Mouse (Mus musculus) lung, embryonic 16.5 days (tissue): Measurements from ENCODE around the gene Kcnj11. TPM values are rescaled to one million over a fixed set of nuclear protein-coding genes. Genes with fewer than 3 reads are reported as not detected.

Source experiments
- ATAC-seq: fragments of 200-750 bp; cut with Nextera tagmentation; 2 replicates; pipeline ENCODE4 v1.8.0; 2017; ENCODE audit warnings: low read depth, mild to moderate bottlenecking, moderate library complexity
- H3K27ac ChIP-seq: fragments of 300-500 bp; sonication (generic); 2 replicates; pipeline ENCODE4 v1.5.1; 2014; ENCODE audit warnings: mild to moderate bottlenecking, control low read depth, low read length
- H3K27me3 ChIP-seq: fragments of 300-500 bp; sonication (generic); 2 replicates; pipeline ENCODE4 v1.6.1; 2014; ENCODE audit warnings: low read depth, low read length, mixed read lengths; ENCODE audit not compliant: control insufficient read depth, insufficient read depth
- H3K36me3 ChIP-seq: fragments of 300-500 bp; sonication (generic); 2 replicates; pipeline ENCODE4 v1.6.1; 2014; ENCODE audit warnings: low read length; ENCODE audit not compliant: control insufficient read depth, insufficient read depth
- H3K4me1 ChIP-seq: fragments of 300-500 bp; sonication (generic); replicated peaks from 2 replicates; pipeline ENCODE4 v1.6.1; 2014; ENCODE audit warnings: low read length, mixed read lengths; ENCODE audit not compliant: control insufficient read depth, insufficient read depth
- H3K4me2 ChIP-seq: fragments of 300-500 bp; sonication (generic); 2 replicates; pipeline ENCODE4 v1.6.1; 2014; ENCODE audit warnings: low read depth, low read length, control low read depth
- H3K4me3 ChIP-seq: fragments of 300-500 bp; sonication (generic); 2 replicates; pipeline ENCODE4 v1.5.1; 2014; ENCODE audit warnings: mild to moderate bottlenecking, low read length, control low read depth
- H3K9ac ChIP-seq: fragments of 300-500 bp; sonication (generic); 2 replicates; pipeline ENCODE4 v1.6.1; 2014; ENCODE audit warnings: low read length, control low read depth
- H3K9me3 ChIP-seq: fragments of 300-500 bp; sonication (generic); 2 replicates; pipeline ENCODE4 v1.6.1; 2016; ENCODE audit warnings: low read length; ENCODE audit not compliant: control insufficient read depth
- WGBS: fragments of 180-500 bp; shearing (Covaris S2); extraction: QIAGEN DNeasy Blood & Tissue Kit; methylation state at CpG from one replicate; pipeline ENCODE4 v1.1.7; 2014; 5-methylcytosine and 5-hydroxymethylcytosine counted together
- polyA plus RNA-seq: library from polyadenylated mRNA; unstranded; fragments of >200 nt; fragmentation: Nextera tagmentation; extraction: Ambion mirVana; gene quantifications from 2 replicates; pipeline ENCODE4 v1.2.1, GENCODE M21; 2015

Gene Kcnj11
- polyA plus RNA-seq, 1 experiment from 2014 or later: 0.59 TPM

GRCm38 (mm10) chr7:46047873-46048562, 52.5 kb downstream of the Kcnj11 start:
- ATAC-seq: no peak
- WGBS: 87% methylated on average over 13 of the region's 13 CpGs
- no peak overlapping the region for H3K4me3 ChIP-seq
- no peaks in the 10 kb centered on the region for H3K4me1 ChIP-seq
- H3K4me2 ChIP-seq: no peak overlapping the region
- H3K27me3 ChIP-seq: no peaks in the 10 kb centered on the region
- no peaks in the 10 kb centered on the region for H3K9me3 ChIP-seq
- no peak overlapping the region for H3K27ac ChIP-seq
- H3K9ac ChIP-seq: no peak overlapping the region
- peaks cover 30% of the 10 kb centered on the region for H3K36me3 ChIP-seq

- Histone ChIP-seq H3K9ac (no peak overlapping the region), H3K4me1 (no peaks in the 10 kb centered on the region), H3K27me3 (no peaks in the 10 kb centered on the region), H3K36me3 (peaks cover 28% of the 10 kb centered on the region), H3K9me3 (no peaks in the 10 kb centered on the region), H3K4me3 (no peak overlapping the region), H3K4me2 (no peak overlapping the region), H3K27ac (no peak overlapping the region)
- ATAC-seq: no peak
- WGBS: 91% methylated on average over 11 of the region's 11 CpGs
Observed at GRCm38 (mm10) chr7:46045882-46046281, 54.7 kb downstream of the Kcnj11 start.

GRCm38 (mm10) chr7:46044106-46044505, 56.5 kb downstream of the Kcnj11 start:
- no peak for ATAC-seq
- no peaks in the 10 kb centered on the region for H3K9me3 ChIP-seq
- WGBS: 84% methylated on average over 10 of the region's 10 CpGs
- H3K36me3 ChIP-seq: peaks cover 30% of the 10 kb centered on the region
- H3K27ac ChIP-seq: no peak overlapping the region
- no peak overlapping the region for H3K9ac ChIP-seq
- no peaks in the 10 kb centered on the region for H3K4me1 ChIP-seq
- H3K4me2 ChIP-seq: no peak overlapping the region
- no peak overlapping the region for H3K4me3 ChIP-seq
- H3K27me3 ChIP-seq: no peaks in the 10 kb centered on the region

Other genes with a start within 250 kb of the Kcnj11 start
- 76.6 and 76.7 TPM in 2 replicates for gene Kdelr1, start 228.0 kb downstream of the Kcnj11 start, polyA plus RNA-seq
- gene Grin2d, start 222.4 kb downstream of the Kcnj11 start, polyA plus RNA-seq: 0.34 and 0.40 TPM in 2 replicates
- gene Syngr4, start 204.1 kb downstream of the Kcnj11 start, polyA plus RNA-seq: 0.26 and 1.9 TPM in 2 replicates
- 4.6 and 5.6 TPM in 2 replicates for gene Tmem143, start 203.8 kb downstream of the Kcnj11 start, polyA plus RNA-seq
- 177 and 189 TPM in 2 replicates for gene Emp3, start 179.4 kb downstream of the Kcnj11 start, polyA plus RNA-seq
- gene Ccdc114, start 176.7 kb downstream of the Kcnj11 start, polyA plus RNA-seq: 9.6 and 11.3 TPM in 2 replicates
- gene Abcc6, start 70.5 kb downstream of the Kcnj11 start, polyA plus RNA-seq: 0.25 and 0.63 TPM in 2 replicates
- 30.3 and 31.4 TPM in 2 replicates for gene Nomo1, start 67.1 kb downstream of the Kcnj11 start, polyA plus RNA-seq
- gene Abcc8, start 79.3 kb upstream of the Kcnj11 start, polyA plus RNA-seq: 2.5 and 3.2 TPM in 2 replicates
- gene Ush1c, start 137.7 kb upstream of the Kcnj11 start, polyA plus RNA-seq: 0.19 and 0.20 TPM in 2 replicates
- gene Otog, start 140.2 kb upstream of the Kcnj11 start, polyA plus RNA-seq: not detected in 2 replicates